Mouse (Mus musculus): ENCODE data around the gene Arsg. TPM values are rescaled to one million over a fixed set of nuclear protein-coding genes. Genes with fewer than 3 reads are reported as not detected.

The Arsg gene
- polyA plus RNA-seq, 1 experiment from 2014 or later = 3.2 TPM

DNA sequence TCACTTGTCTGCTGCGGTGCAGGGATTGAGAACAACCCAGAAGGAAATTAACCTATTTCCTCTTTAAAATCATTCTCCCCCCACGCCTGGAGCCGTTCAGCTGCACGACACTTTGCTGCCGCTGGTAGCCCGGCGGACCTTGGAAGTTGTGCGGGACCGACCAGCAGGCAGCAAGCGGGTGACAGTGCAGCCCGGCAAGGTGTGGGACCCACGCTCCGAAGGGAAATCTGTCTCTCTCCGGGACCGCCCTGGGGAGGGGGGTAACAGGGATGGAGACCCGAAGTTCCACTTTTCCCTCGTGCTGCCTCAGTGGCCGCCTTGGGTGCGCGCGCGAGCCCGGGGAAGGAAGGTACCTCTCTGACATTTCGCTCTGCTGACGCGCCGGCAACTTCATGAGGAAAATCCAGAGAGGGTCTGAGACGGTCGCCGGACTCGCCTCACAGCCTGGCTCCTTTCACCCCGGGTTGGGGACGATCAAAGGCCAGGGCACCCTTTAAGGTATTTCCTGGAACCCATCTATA lies 943 bp upstream of the Arsg start:
- Histone ChIP-seq H3K9ac (ENCODE audit: low read length) (peak overlapping the region; percentile 89), H3K27me3 (ENCODE audit: control insufficient read depth, insufficient read depth, low read length) (no peaks in the 10 kb centered on the region), H3K27ac (replicated peaks) (peak overlapping the region; percentile 94), H3K9me3 (ENCODE audit: control insufficient read depth, low read length) (no peaks in the 10 kb centered on the region), H3K4me3 (ENCODE audit: low read depth, low read length) (peak overlapping the region; percentile 75), H3K4me2 (replicated peaks; ENCODE audit: low read depth) (peak overlapping the region; percentile 97), H3K36me3 (ENCODE audit: control insufficient read depth, insufficient read depth, low read length) (no peaks in the 10 kb centered on the region), H3K4me1 (replicated peaks; ENCODE audit: control insufficient read depth, insufficient read depth) (no peaks in the 10 kb centered on the region)
- peak; percentile 67 for DNase-seq (ENCODE audit: low spot score)
- ATAC-seq (ENCODE audit: low FRiP score, low TSS enrichment) = 0 out of 2 replicates have a peak, but pooled peaks have one; percentile 18
- TF ChIP-seq EP300 (optimal IDR thresholded peaks at IDR 0.05) (no peak), CTCF (IDR thresholded peaks at IDR 0.05; ENCODE audit: low read depth) (0 out of 2 replicates have a peak, but pooled peaks have one; percentile 10)
- WGBS = under 1% methylated on average over 33 of the region's 33 CpGs

DNA sequence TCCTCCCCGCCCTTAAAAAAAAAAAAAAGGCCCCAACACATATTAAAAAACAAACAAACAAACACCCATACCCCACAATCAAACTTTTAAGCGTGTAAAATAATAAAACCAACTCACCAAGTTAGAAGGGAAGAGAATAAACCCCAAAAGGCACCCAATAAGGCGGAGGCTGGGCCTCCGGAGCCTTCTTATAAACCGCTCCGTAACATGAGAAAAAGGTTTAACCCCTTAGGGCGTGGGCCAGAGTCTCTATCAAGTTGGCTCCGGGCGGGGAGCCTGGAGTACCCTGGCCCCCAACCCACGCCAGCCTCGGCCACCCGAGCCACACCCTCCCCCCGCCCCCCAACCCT lies 378 bp upstream of the Arsg start:
- H3K27me3 ChIP-seq (ENCODE audit: control insufficient read depth, insufficient read depth, low read length) = no peaks in the 10 kb centered on the region
- H3K4me1 ChIP-seq (replicated peaks; ENCODE audit: control insufficient read depth, insufficient read depth) = no peaks in the 10 kb centered on the region
- no peaks in the 10 kb centered on the region for H3K36me3 ChIP-seq (ENCODE audit: control insufficient read depth, insufficient read depth, low read length)
- H3K9me3 ChIP-seq (ENCODE audit: control insufficient read depth, low read length) = no peaks in the 10 kb centered on the region
- H3K4me2 ChIP-seq (replicated peaks; ENCODE audit: low read depth) = peak overlapping the region; percentile 97
- peak overlapping the region; percentile 94 for H3K27ac ChIP-seq (replicated peaks)
- under 1% methylated on average over 12 of the region's 13 CpGs for WGBS
- DNase-seq (ENCODE audit: low spot score) (no peak), ATAC-seq (ENCODE audit: low FRiP score, low TSS enrichment) (no peak; the same call in 1 of the 2 replicates)
- peak overlapping the region; percentile 75 for H3K4me3 ChIP-seq (ENCODE audit: low read depth, low read length)
- no peak for TF ChIP-seq CTCF (IDR thresholded peaks at IDR 0.05; ENCODE audit: low read depth)
- TF ChIP-seq EP300 (optimal IDR thresholded peaks at IDR 0.05) = no peak
- peak overlapping the region; percentile 89 for H3K9ac ChIP-seq (ENCODE audit: low read length)

GRCm38 (mm10) chr11:109474086-109474742 lies 1.0 kb downstream of the Arsg start:
- no peaks in the 10 kb centered on the region for H3K4me1 ChIP-seq (replicated peaks; ENCODE audit: control insufficient read depth, insufficient read depth)
- DNase-seq (ENCODE audit: low spot score) = no peak
- H3K9me3 ChIP-seq (ENCODE audit: control insufficient read depth, low read length) = no peaks in the 10 kb centered on the region

GRCm38 (mm10) chr11:109474836-109475235 lies 1.7 kb downstream of the Arsg start:
- Histone ChIP-seq H3K27me3 (ENCODE audit: control insufficient read depth, insufficient read depth, low read length) (no peaks in the 10 kb centered on the region), H3K9me3 (ENCODE audit: control insufficient read depth, low read length) (no peaks in the 10 kb centered on the region), H3K4me3 (ENCODE audit: low read depth, low read length) (no peak overlapping the region), H3K4me1 (replicated peaks; ENCODE audit: control insufficient read depth, insufficient read depth) (no peaks in the 10 kb centered on the region), H3K9ac (ENCODE audit: low read length) (no peak overlapping the region), H3K27ac (replicated peaks) (no peak overlapping the region), H3K36me3 (ENCODE audit: control insufficient read depth, insufficient read depth, low read length) (no peaks in the 10 kb centered on the region), H3K4me2 (replicated peaks; ENCODE audit: low read depth) (no peak overlapping the region)
- TF ChIP-seq EP300 (optimal IDR thresholded peaks at IDR 0.05) (no peak), CTCF (IDR thresholded peaks at IDR 0.05; ENCODE audit: low read depth) (no peak)
- WGBS = 82% methylated on average over 13 of the region's 13 CpGs
- ATAC-seq (ENCODE audit: low FRiP score, low TSS enrichment) = no peak
- no peak for DNase-seq (ENCODE audit: low spot score)

More at GRCm38 (mm10) chr11:109474086-109474742, 1.0 kb downstream of the Arsg start:
- 10% methylated on average over 14 of the region's 14 CpGs for WGBS
- 0 out of 2 replicates have a peak, but pooled peaks have one; percentile 4 for ATAC-seq (ENCODE audit: low FRiP score, low TSS enrichment)
- peak; percentile 23; the same call in 1 of the 2 replicates for TF ChIP-seq CTCF (IDR thresholded peaks at IDR 0.05; ENCODE audit: low read depth)
- no peak for TF ChIP-seq EP300 (optimal IDR thresholded peaks at IDR 0.05)
- peak overlapping the region; percentile 89 for H3K9ac ChIP-seq (ENCODE audit: low read length)
- no peaks in the 10 kb centered on the region for H3K27me3 ChIP-seq (ENCODE audit: control insufficient read depth, insufficient read depth, low read length)
- H3K27ac ChIP-seq (replicated peaks) = peak overlapping the region; percentile 94
- H3K4me3 ChIP-seq (ENCODE audit: low read depth, low read length) = peak overlapping the region; percentile 75
- peak overlapping the region; percentile 97 for H3K4me2 ChIP-seq (replicated peaks; ENCODE audit: low read depth)
- H3K36me3 ChIP-seq (ENCODE audit: control insufficient read depth, insufficient read depth, low read length) = no peaks in the 10 kb centered on the region

GRCm38 (mm10) chr11:109475717-109476116 lies 2.5 kb downstream of the Arsg start:
- Histone ChIP-seq H3K9me3 (ENCODE audit: control insufficient read depth, low read length) (no peaks in the 10 kb centered on the region), H3K4me2 (replicated peaks; ENCODE audit: low read depth) (no peak overlapping the region), H3K4me1 (replicated peaks; ENCODE audit: control insufficient read depth, insufficient read depth) (no peaks in the 10 kb centered on the region), H3K27ac (replicated peaks) (no peak overlapping the region), H3K36me3 (ENCODE audit: control insufficient read depth, insufficient read depth, low read length) (no peaks in the 10 kb centered on the region), H3K4me3 (ENCODE audit: low read depth, low read length) (no peak overlapping the region), H3K27me3 (ENCODE audit: control insufficient read depth, insufficient read depth, low read length) (no peaks in the 10 kb centered on the region), H3K9ac (ENCODE audit: low read length) (no peak overlapping the region)
- WGBS = 90% methylated on average over 4 of the region's 4 CpGs
- ATAC-seq (ENCODE audit: low FRiP score, low TSS enrichment) = no peak
- DNase-seq (ENCODE audit: low spot score) = no peak
- TF ChIP-seq EP300 (optimal IDR thresholded peaks at IDR 0.05) (no peak), CTCF (IDR thresholded peaks at IDR 0.05; ENCODE audit: low read depth) (no peak)

- ATAC-seq (ENCODE audit: low FRiP score, low TSS enrichment) = no peak
- no peak overlapping the region for H3K4me2 ChIP-seq (replicated peaks; ENCODE audit: low read depth)
- H3K27ac ChIP-seq (replicated peaks) = no peak overlapping the region
- H3K9ac ChIP-seq (ENCODE audit: low read length) = no peak overlapping the region
- TF ChIP-seq EP300 (optimal IDR thresholded peaks at IDR 0.05) (no peak), CTCF (IDR thresholded peaks at IDR 0.05; ENCODE audit: low read depth) (no peak)
- H3K27me3 ChIP-seq (ENCODE audit: control insufficient read depth, insufficient read depth, low read length) = no peaks in the 10 kb centered on the region
- no peaks in the 10 kb centered on the region for H3K4me1 ChIP-seq (replicated peaks; ENCODE audit: control insufficient read depth, insufficient read depth)
- no peak for DNase-seq (ENCODE audit: low spot score)
- WGBS = 58% methylated on average over 2 of the region's 2 CpGs
- no peaks in the 10 kb centered on the region for H3K9me3 ChIP-seq (ENCODE audit: control insufficient read depth, low read length)
- no peak overlapping the region for H3K4me3 ChIP-seq (ENCODE audit: low read depth, low read length)
- no peaks in the 10 kb centered on the region for H3K36me3 ChIP-seq (ENCODE audit: control insufficient read depth, insufficient read depth, low read length)
Observed at GRCm38 (mm10) chr11:109476241-109476640, 3.1 kb downstream of the Arsg start.
